Mouse (Mus musculus) kidney, adult 9 months (tissue): Measurements from ENCODE around the gene Dip2c.

Experiments
- DNase-seq: peaks from one replicate; pipeline ENCODE4 v3.0.0; 2022

The Dip2c gene

GRCm38 (mm10) chr13:9276322-9276855 lies at the start of gene Dip2c:
Dip2c (plus strand) TSS chr13:9276528.
- peak; percentile 93 for DNase-seq

GRCm38 (mm10) chr13:9227078-9227477 lies 49.2 kb upstream of the Dip2c start:
- DNase-seq = no peak

GRCm38 (mm10) chr13:9237495-9237894 lies 38.8 kb upstream of the Dip2c start:
- peak; percentile 5 for DNase-seq

- no peak for DNase-seq
Measured at GRCm38 (mm10) chr13:9239127-9239526, 37.2 kb upstream of the Dip2c start.

GRCm38 (mm10) chr13:9239631-9240236 lies 36.6 kb upstream of the Dip2c start:
- no peak for DNase-seq

- no peak for DNase-seq
Measured at GRCm38 (mm10) chr13:9261748-9262147, 14.6 kb upstream of the Dip2c start.

GRCm38 (mm10) chr13:9265516-9265915 lies 10.8 kb upstream of the Dip2c start:
- no peak for DNase-seq

- DNase-seq = peak; percentile 49
Measured at GRCm38 (mm10) chr13:9276856-9277620, 710 bp downstream of the Dip2c start.

- DNase-seq = peak; percentile 14
Measured at GRCm38 (mm10) chr13:9277621-9277960, 1.3 kb downstream of the Dip2c start.

GRCm38 (mm10) chr13:9278636-9279035 lies 2.3 kb downstream of the Dip2c start:
- DNase-seq = no peak

- no peak for DNase-seq
Measured at GRCm38 (mm10) chr13:9283050-9283449, 6.7 kb downstream of the Dip2c start.

GRCm38 (mm10) chr13:9289916-9290315 lies 13.6 kb downstream of the Dip2c start:
- no peak for DNase-seq

GRCm38 (mm10) chr13:9296285-9296684 lies 20.0 kb downstream of the Dip2c start:
- DNase-seq = peak; percentile 41

GRCm38 (mm10) chr13:9297266-9297665 lies 20.9 kb downstream of the Dip2c start:
- DNase-seq = no peak

- DNase-seq = no peak
Measured at GRCm38 (mm10) chr13:9297689-9298088, 21.4 kb downstream of the Dip2c start.

GRCm38 (mm10) chr13:9299657-9300056 lies 23.3 kb downstream of the Dip2c start:
- DNase-seq = no peak

GRCm38 (mm10) chr13:9308863-9309262 lies 32.5 kb downstream of the Dip2c start:
- no peak for DNase-seq

- DNase-seq = no peak
Measured at GRCm38 (mm10) chr13:9310806-9311205, 34.5 kb downstream of the Dip2c start.

GRCm38 (mm10) chr13:9312916-9313315 lies 36.6 kb downstream of the Dip2c start:
- DNase-seq = peak; percentile 36

GRCm38 (mm10) chr13:9314099-9314712 lies 37.9 kb downstream of the Dip2c start:
- peak; percentile 20 for DNase-seq

GRCm38 (mm10) chr13:9314713-9315112 lies 38.4 kb downstream of the Dip2c start:
- DNase-seq = no peak

GRCm38 (mm10) chr13:9319745-9320144 lies 43.4 kb downstream of the Dip2c start:
- no peak for DNase-seq

GRCm38 (mm10) chr13:9325262-9325661 lies 48.9 kb downstream of the Dip2c start:
- no peak for DNase-seq
